Mouse (Mus musculus): ENCODE data around the gene Galm.

Galm gene

GRCm38 (mm10) chr17:80128476-80128990, 1.3 kb downstream of the Galm start:
- DNase-seq (ENCODE audit: low read depth), result no peak

GRCm38 (mm10) chr17:80129387-80129786, 2.1 kb downstream of the Galm start:
- DNase-seq (ENCODE audit: low read depth), result no peak

- DNase-seq (ENCODE audit: low read depth), result no peak
Measured at GRCm38 (mm10) chr17:80130718-80131430, 3.6 kb downstream of the Galm start.

GRCm38 (mm10) chr17:80131431-80131766, 4.1 kb downstream of the Galm start:
- no peak for DNase-seq (ENCODE audit: low read depth)

- DNase-seq (ENCODE audit: low read depth), result no peak
Measured at GRCm38 (mm10) chr17:80131838-80132237, 4.6 kb downstream of the Galm start.

- no peak for DNase-seq (ENCODE audit: low read depth)
Measured at GRCm38 (mm10) chr17:80132502-80132901, 5.2 kb downstream of the Galm start.

GRCm38 (mm10) chr17:80138434-80139162, 11.3 kb downstream of the Galm start:
- DNase-seq (ENCODE audit: low read depth), result no peak

- DNase-seq (ENCODE audit: low read depth), result peak; percentile 25
Measured at GRCm38 (mm10) chr17:80139753-80140444, 12.6 kb downstream of the Galm start.

- DNase-seq (ENCODE audit: low read depth), result no peak
Measured at GRCm38 (mm10) chr17:80143478-80144232, 16.4 kb downstream of the Galm start.

GRCm38 (mm10) chr17:80145210-80145609, 17.9 kb downstream of the Galm start:
- no peak for DNase-seq (ENCODE audit: low read depth)

- no peak for DNase-seq (ENCODE audit: low read depth)
Measured at GRCm38 (mm10) chr17:80145771-80146170, 18.5 kb downstream of the Galm start.

GRCm38 (mm10) chr17:80148053-80148994, 21.1 kb downstream of the Galm start:
- no peak for DNase-seq (ENCODE audit: low read depth)

GRCm38 (mm10) chr17:80148995-80149388, 21.7 kb downstream of the Galm start:
- no peak for DNase-seq (ENCODE audit: low read depth)

GRCm38 (mm10) chr17:80151353-80151752, 24.1 kb downstream of the Galm start:
- DNase-seq (ENCODE audit: low read depth), result no peak

- no peak for DNase-seq (ENCODE audit: low read depth)
Measured at GRCm38 (mm10) chr17:80152767-80153630, 25.7 kb downstream of the Galm start.

- no peak for DNase-seq (ENCODE audit: low read depth)
Measured at GRCm38 (mm10) chr17:80153631-80154030, 26.4 kb downstream of the Galm start.

GRCm38 (mm10) chr17:80156905-80157304, 29.6 kb downstream of the Galm start:
- DNase-seq (ENCODE audit: low read depth), result no peak

GRCm38 (mm10) chr17:80157489-80157888, 30.2 kb downstream of the Galm start:
- no peak for DNase-seq (ENCODE audit: low read depth)

- DNase-seq (ENCODE audit: low read depth), result no peak
Measured at GRCm38 (mm10) chr17:80160454-80160853, 33.2 kb downstream of the Galm start.

GRCm38 (mm10) chr17:80163991-80164390, 36.7 kb downstream of the Galm start:
- no peak for DNase-seq (ENCODE audit: low read depth)
